11 mouse cellular contexts compared by ENCODE assay signal in genomic region chr13:41607589-41607988, GRCm38 (mm10). TPM values are rescaled to one million over a fixed set of nuclear protein-coding genes. Genes with fewer than 3 reads are reported as not detected.
DNase-seq lines count a peak whose midpoint lies in the region; ATAC-seq and TF ChIP-seq lines count a peak whose summit lies in the region.
"Had no signal": no experiment of that assay in that cellular context is flagged by ENCODE, and none has a peak within 500 bp of the region (broad histone marks: within the 10 kb centered on the region; RNA-seq: fewer than 3 reads in every experiment).

No protein-coding gene starts in this region.

- peak; percentile 61 for DNase-seq in liver, adult 2 months (ENCODE audit: extremely low read depth, low read depth, low spot score)
- DNase-seq in liver = no peak
- no peak for DNase-seq in forebrain, embryonic 14.5 days (ENCODE audit: low spot score)
- no peak for DNase-seq in liver, embryonic 14.5 days (ENCODE audit: low read depth in 3 of 3, low spot score in 3 of 3)
- DNase-seq in spleen, postnatal 4 days (ENCODE audit: low spot score in 2 of 2) = no peak
- DNase-seq in gastrocnemius, postnatal 14 days = no peak
- DNase-seq in kidney, adult 18-20 months = no peak
- DNase-seq: cerebellum, adult 11 months; thymus, postnatal 25 days had no signal

- no peaks in the 10 kb centered on the region for H3K9me3 ChIP-seq in forebrain, embryonic 14.5 days (replicated peaks; ENCODE audit: control insufficient read depth, low read length)
- no peaks in the 10 kb centered on the region for H3K9me3 ChIP-seq in liver, embryonic 14.5 days (ENCODE audit: control insufficient read depth, low read length)
- no peaks in the 10 kb centered on the region for H3K9me3 ChIP-seq in neural tube, embryonic 15.5 days (replicated peaks)
- H3K9me3 ChIP-seq: G1E had no signal

- peak overlapping the region; percentile 41; the same call in 1 of the 2 replicates for H3K9ac ChIP-seq in liver, adult 2 months (ENCODE audit: low read depth, low read length)
- peak overlapping the region; percentile 47 for H3K9ac ChIP-seq in forebrain, embryonic 14.5 days (ENCODE audit: low read length)
- 0 out of 2 replicates have a peak overlapping the region, but pooled peaks have one; percentile 16 for H3K9ac ChIP-seq in liver, embryonic 14.5 days (replicated peaks)
- H3K9ac ChIP-seq in neural tube, embryonic 15.5 days (replicated peaks) = no peak overlapping the region; the same call in 1 of the 2 replicates

- no peak for ATAC-seq in forebrain, embryonic 14.5 days
- ATAC-seq in liver, embryonic 14.5 days (ENCODE audit: insufficient read depth) = no peak
- ATAC-seq in neural tube, embryonic 15.5 days (ENCODE audit: low FRiP score) = no peak

- H3K79me2 ChIP-seq in liver, adult 2 months (ENCODE audit: control insufficient read depth, insufficient read depth, low read length) = peaks cover 25% of the 10 kb centered on the region

- no peak overlapping the region for H3K4me3 ChIP-seq in liver, adult 2 months (ENCODE audit: insufficient read depth, low read depth, low read length)
- peak overlapping the region; percentile 96 for H3K4me3 ChIP-seq in forebrain, embryonic 14.5 days (ENCODE audit: low read depth, low read length)
- H3K4me3 ChIP-seq in liver, embryonic 14.5 days (ENCODE audit: insufficient read depth in 1 of 2, low read depth in 2 of 2, low read length in 2 of 2) = 0 out of 4 replicates have a peak overlapping the region, but pooled peaks of 1 of the 2 experiments have one; percentile 12
- H3K4me3 ChIP-seq in neural tube, embryonic 15.5 days (replicated peaks) = peak overlapping the region; percentile 84

- TF ChIP-seq POLR2A in liver, adult 2 months (IDR thresholded peaks at IDR 0.05; ENCODE audit: extremely low read depth, insufficient read depth, low read length) = no peak

- TF ChIP-seq CTCF in liver, adult 2 months (IDR thresholded peaks at IDR 0.05; ENCODE audit: low read depth, low read length) = no peak
- no peak for TF ChIP-seq CTCF in liver, embryonic 14.5 days (IDR thresholded peaks at IDR 0.05; ENCODE audit: low read depth)

- peak overlapping the region; percentile 76 for H3K4me2 ChIP-seq in forebrain, embryonic 14.5 days (ENCODE audit: low read length)
- peak overlapping the region; percentile 82 for H3K4me2 ChIP-seq in liver, embryonic 14.5 days (ENCODE audit: low read depth)
- H3K4me2 ChIP-seq in neural tube, embryonic 15.5 days = peak overlapping the region; percentile 64

- WGBS in liver, adult 2 months = 19% methylated on average over 3 of the region's 3 CpGs
- 66% methylated on average over 3 of the region's 3 CpGs for WGBS in forebrain, embryonic 14.5 days
- WGBS in liver, embryonic 14.5 days (ENCODE audit: insufficient replicate concordance) = 76% methylated on average over 3 of the region's 3 CpGs
- WGBS in neural tube, embryonic 15.5 days = 50% methylated on average over 3 of the region's 3 CpGs

- H3K4me1 ChIP-seq in liver, adult 2 months (ENCODE audit: control insufficient read depth, insufficient read depth, low read length) = peaks cover 8% of the 10 kb centered on the region; the same call in 1 of the 2 replicates
- peaks cover 20% of the 10 kb centered on the region for H3K4me1 ChIP-seq in forebrain, embryonic 14.5 days (ENCODE audit: control insufficient read depth, insufficient read depth, low read length)
- H3K4me1 ChIP-seq in liver, embryonic 14.5 days (replicated peaks; ENCODE audit: control insufficient read depth in 2 of 2, insufficient read depth in 2 of 2, low read length in 1 of 2) = peaks cover 10 to 11% of the 10 kb centered on the region in 2 experiments
- H3K4me1 ChIP-seq in neural tube, embryonic 15.5 days = peaks cover 31% of the 10 kb centered on the region

- H3K27ac ChIP-seq in liver, adult 2 months (replicated peaks; ENCODE audit: insufficient read depth, low read depth, low read length) = peak overlapping the region; percentile 38
- no peak overlapping the region for H3K27ac ChIP-seq in forebrain, embryonic 14.5 days (ENCODE audit: low read depth, low read length)
- H3K27ac ChIP-seq in liver, embryonic 14.5 days = no peak overlapping the region
- H3K27ac ChIP-seq in neural tube, embryonic 15.5 days (replicated peaks) = no peak overlapping the region

- no peaks in the 10 kb centered on the region for H3K27me3 ChIP-seq in liver, adult 2 months (ENCODE audit: control insufficient read depth, insufficient read depth, low read length)
- no peaks in the 10 kb centered on the region for H3K27me3 ChIP-seq in forebrain, embryonic 14.5 days (replicated peaks; ENCODE audit: control insufficient read depth, insufficient read depth, low read length)
- no peaks in the 10 kb centered on the region for H3K27me3 ChIP-seq in liver, embryonic 14.5 days (ENCODE audit: control insufficient read depth, insufficient read depth, low read length)
- no peaks in the 10 kb centered on the region for H3K27me3 ChIP-seq in neural tube, embryonic 15.5 days (replicated peaks)

- TF ChIP-seq EP300 in liver, embryonic 14.5 days (IDR thresholded peaks at IDR 0.05; ENCODE audit: low read depth) = no peak

- H3K36me3 ChIP-seq in liver, adult 2 months (ENCODE audit: control insufficient read depth, insufficient read depth, low read length) = no peaks in the 10 kb centered on the region
- H3K36me3 ChIP-seq in forebrain, embryonic 14.5 days (ENCODE audit: control insufficient read depth, insufficient read depth, low read length) = no peaks in the 10 kb centered on the region
- no peaks in the 10 kb centered on the region for H3K36me3 ChIP-seq in liver, embryonic 14.5 days (replicated peaks; ENCODE audit: control insufficient read depth, insufficient read depth, low read depth)
- no peaks in the 10 kb centered on the region for H3K36me3 ChIP-seq in neural tube, embryonic 15.5 days

- intact Hi-C loops in gastrocnemius, postnatal 14 days (cut with DNase I; ENCODE audit: low total_unique reads) = no loop called here

RNA-seq across cellular contexts. Expression of gene Tmem170b, which starts 1.9 kb away (rescaled TPM):
- total RNA-seq in liver, adult 2 months (2014; rRNA removed) = 9.5 and 11.4 TPM in 2 replicates
- 4.4 and 5.6 TPM in 2 replicates for polyA plus RNA-seq in liver, adult 2 months (2012; rRNA removed)
- polyA plus RNA-seq in forebrain, embryonic 14.5 days (2014; fragmentation: Nextera tagmentation; extraction: Ambion mirVana) = 32.5 and 46.3 TPM in 2 replicates
- polyA plus RNA-seq in liver, embryonic 14.5 days (2012; rRNA removed) = 1.2 and 1.5 TPM in 2 replicates
- polyA plus RNA-seq in liver, embryonic 14.5 days (2014; fragmentation: Nextera tagmentation; extraction: Ambion mirVana) = 5.6 and 6.0 TPM in 2 replicates
- 34.1 and 38.0 TPM in 2 replicates for polyA plus RNA-seq in neural tube, embryonic 15.5 days (2015; fragmentation: Nextera tagmentation; extraction: Ambion mirVana)
- total RNA-seq in gastrocnemius, postnatal 14 days (2021) = 10 to 100 TPM; 16.7 to 17.1 TPM
